Mouse (Mus musculus): ENCODE data around the gene Hoxa3. TPM values are rescaled to one million over a fixed set of nuclear protein-coding genes. Genes with fewer than 3 reads are reported as not detected.

Gene Hoxa3
- polyA plus RNA-seq, 1 experiment from 2014 or later = not detected

Other genes starting within 250 kb of the Hoxa3 start
- gene Skap2, start 200.8 kb downstream of the Hoxa3 start, polyA plus RNA-seq (2017; shearing (Covaris generic)) = 18.0 TPM
- not detected for gene Hoxa1, start 55.0 kb downstream of the Hoxa3 start, polyA plus RNA-seq (2017; shearing (Covaris generic))
- not detected for gene Hoxa2, start 48.5 kb downstream of the Hoxa3 start, polyA plus RNA-seq (2017; shearing (Covaris generic))
- gene 5730596B20Rik, start 35.8 kb downstream of the Hoxa3 start, polyA plus RNA-seq (2017; shearing (Covaris generic)) = not detected
- gene Hoxa4, start 21.6 kb downstream of the Hoxa3 start, polyA plus RNA-seq (2017; shearing (Covaris generic)) = not detected
- 0.19 TPM for gene Hoxa5, start 8.7 kb downstream of the Hoxa3 start, polyA plus RNA-seq (2017; shearing (Covaris generic))
- not detected for gene Hoxa6, start 4.6 kb downstream of the Hoxa3 start, polyA plus RNA-seq (2017; shearing (Covaris generic))
- gene Gm28308, start within 50 bp of the Hoxa3 start, polyA plus RNA-seq (2017; shearing (Covaris generic)) = not detected
- gene Hoxa7, start 8.5 kb upstream of the Hoxa3 start, polyA plus RNA-seq (2017; shearing (Covaris generic)) = 1.7 TPM
- gene Hoxa9, start 17.8 kb upstream of the Hoxa3 start, polyA plus RNA-seq (2017; shearing (Covaris generic)) = 0.17 TPM
- gene Hoxa10, start 27.5 kb upstream of the Hoxa3 start, polyA plus RNA-seq (2017; shearing (Covaris generic)) = not detected
- gene Hoxa11, start 32.5 kb upstream of the Hoxa3 start, polyA plus RNA-seq (2017; shearing (Covaris generic)) = not detected
- not detected for gene Hoxa13, start 47.5 kb upstream of the Hoxa3 start, polyA plus RNA-seq (2017; shearing (Covaris generic))
- not detected for gene Evx1, start 100.2 kb upstream of the Hoxa3 start, polyA plus RNA-seq (2017; shearing (Covaris generic))